Mouse (Mus musculus) hindbrain, embryonic 14.5 days (tissue): ENCODE data around the gene Dffa. TPM values are rescaled to one million over a fixed set of nuclear protein-coding genes. Genes with fewer than 3 reads are reported as not detected.
A peak's percentile ranks its signal among the peaks of the same experiment; 100 is the strongest.

ENCODE experiments used
- ATAC-seq: fragments of 200-750 bp; cut with Nextera tagmentation; 2 replicates; pipeline ENCODE4 v1.8.0; 2017; ENCODE audit warnings: moderate number of reproducible peaks, mild to moderate bottlenecking, moderate TSS enrichment, moderate library complexity; ENCODE audit not compliant: low FRiP score
- DNase-seq: peaks from one replicate; pipeline ENCODE4 v3.0.0-alpha.2; 2015; ENCODE audit warnings: low spot score
- H3K27ac ChIP-seq: fragments of 300-500 bp; sonication (generic); 2 replicates; pipeline ENCODE4 v1.5.1; 2014; ENCODE audit warnings: mild to moderate bottlenecking, moderate library complexity
- H3K27me3 ChIP-seq: fragments of 300-500 bp; sonication (generic); 2 replicates; pipeline ENCODE4 v1.6.1; 2014; ENCODE audit warnings: mild to moderate bottlenecking, low read length, mixed read lengths; ENCODE audit not compliant: control insufficient read depth, insufficient read depth
- H3K36me3 ChIP-seq: fragments of 300-500 bp; sonication (generic); replicated peaks from 2 replicates; pipeline ENCODE4 v1.6.1; 2014; ENCODE audit not compliant: control insufficient read depth, insufficient read depth
- H3K4me1 ChIP-seq: fragments of 300-500 bp; sonication (generic); replicated peaks from 2 replicates; pipeline ENCODE4 v1.6.1; 2014; ENCODE audit warnings: antibody characterized with exemption, low read length, mixed read lengths; ENCODE audit not compliant: control insufficient read depth, insufficient read depth
- H3K4me2 ChIP-seq: fragments of 300-500 bp; sonication (generic); replicated peaks from 2 replicates; pipeline ENCODE4 v1.6.1; 2014; ENCODE audit warnings: mild to moderate bottlenecking, moderate library complexity
- H3K4me3 ChIP-seq: fragments of 300-500 bp; sonication (generic); replicated peaks from 2 replicates; pipeline ENCODE4 v1.5.1; 2014; ENCODE audit warnings: mild to moderate bottlenecking, low read length
- H3K9ac ChIP-seq: fragments of 300-500 bp; sonication (generic); 2 replicates; pipeline ENCODE4 v1.6.1; 2014
- H3K9me3 ChIP-seq: fragments of 300-500 bp; sonication (generic); 2 replicates; pipeline ENCODE4 v1.6.1; 2016; ENCODE audit warnings: low read length; ENCODE audit not compliant: control insufficient read depth
- WGBS: fragments of 180-500 bp; shearing (Covaris S2); extraction: QIAGEN DNeasy Blood & Tissue Kit; methylation state at CpG from one replicate; pipeline ENCODE4 v1.1.7; 2014; 5-methylcytosine and 5-hydroxymethylcytosine counted together
- polyA plus RNA-seq: library from polyadenylated mRNA; unstranded; fragments of >200 nt; fragmentation: Nextera tagmentation; extraction: Ambion mirVana; gene quantifications from 2 replicates; pipeline ENCODE4 v1.2.1, GENCODE M21; 2014

Dffa gene
- polyA plus RNA-seq, 1 experiment from 2014 or later, result 20.1 TPM

GRCm38 (mm10) chr4:149123432-149123831 lies 19.5 kb downstream of the Dffa start:
- H3K9me3 ChIP-seq, result no peaks in the 10 kb centered on the region
- ATAC-seq (no peak), DNase-seq (no peak)
- no peak overlapping the region for H3K9ac ChIP-seq
- 80% methylated on average over 5 of the region's 5 CpGs for WGBS
- no peak overlapping the region for H3K27ac ChIP-seq
- no peaks in the 10 kb centered on the region for H3K4me1 ChIP-seq
- H3K27me3 ChIP-seq, result no peaks in the 10 kb centered on the region
- H3K4me3 ChIP-seq, result no peak overlapping the region
- peaks cover 29% of the 10 kb centered on the region for H3K36me3 ChIP-seq
- H3K4me2 ChIP-seq, result no peak overlapping the region

- H3K4me1 ChIP-seq, result no peaks in the 10 kb centered on the region
- H3K9ac ChIP-seq, result no peak overlapping the region
- WGBS, result 38% methylated on average over 11 of the region's 11 CpGs
- no peaks in the 10 kb centered on the region for H3K9me3 ChIP-seq
- no peak overlapping the region for H3K27ac ChIP-seq
- peaks cover 22% of the 10 kb centered on the region for H3K36me3 ChIP-seq
- ATAC-seq (no peak), DNase-seq (no peak)
- no peaks in the 10 kb centered on the region for H3K27me3 ChIP-seq
- H3K4me2 ChIP-seq, result no peak overlapping the region
- H3K4me3 ChIP-seq, result no peak overlapping the region
These were observed 21.6 kb downstream of the Dffa start for GRCm38 (mm10) chr4:149125341-149126114.

- H3K27me3 ChIP-seq, result no peaks in the 10 kb centered on the region
- no peak for ATAC-seq
- H3K27ac ChIP-seq, result no peak overlapping the region
- WGBS, result 78% methylated on average over 6 of the region's 6 CpGs
- H3K4me2 ChIP-seq, result no peak overlapping the region
- H3K9me3 ChIP-seq, result no peaks in the 10 kb centered on the region
- no peak overlapping the region for H3K9ac ChIP-seq
- no peak for DNase-seq
- H3K4me3 ChIP-seq, result no peak overlapping the region
- H3K4me1 ChIP-seq, result no peaks in the 10 kb centered on the region
- peaks cover 19% of the 10 kb centered on the region for H3K36me3 ChIP-seq
These were observed 22.2 kb downstream of the Dffa start for GRCm38 (mm10) chr4:149126115-149126509.

GRCm38 (mm10) chr4:149126663-149127062 lies 22.7 kb downstream of the Dffa start, which contains the start of gene Cort:
TSS of gene Cort (minus strand) at chr4:149126763.
- ATAC-seq (no peak), DNase-seq (no peak)
- Histone ChIP-seq H3K27ac (no peak within 1 kb of the TSS), H3K4me3 (no peak within 1 kb of the TSS), H3K9ac (no peak within 1 kb of the TSS), H3K9me3 (no peaks in the 10 kb centered on the region), H3K4me1 (no peaks in the 10 kb centered on the region), H3K36me3 (peaks cover 15% of the 10 kb centered on the region), H3K27me3 (no peaks in the 10 kb centered on the region), H3K4me2 (no peak within 1 kb of the TSS)
- 89% methylated on average over 11 of the region's 11 CpGs for WGBS

- WGBS, result 87% methylated on average over 18 of the region's 18 CpGs
- Histone ChIP-seq H3K4me1 (no peaks in the 10 kb centered on the region), H3K27me3 (no peaks in the 10 kb centered on the region), H3K4me3 (no peak overlapping the region), H3K27ac (no peak overlapping the region), H3K9me3 (no peaks in the 10 kb centered on the region), H3K4me2 (no peak overlapping the region), H3K9ac (no peak overlapping the region), H3K36me3 (peaks cover 8% of the 10 kb centered on the region)
- DNase-seq (no peak), ATAC-seq (no peak)
These were observed 24.5 kb downstream of the Dffa start for GRCm38 (mm10) chr4:149128467-149128866.

- Histone ChIP-seq H3K4me1 (no peaks in the 10 kb centered on the region), H3K9ac (no peak overlapping the region), H3K4me3 (no peak overlapping the region), H3K27me3 (no peaks in the 10 kb centered on the region), H3K4me2 (no peak overlapping the region), H3K36me3 (peaks cover 8% of the 10 kb centered on the region), H3K9me3 (no peaks in the 10 kb centered on the region), H3K27ac (no peak overlapping the region)
- WGBS, result 92% methylated on average over 23 of the region's 23 CpGs
- no peak for DNase-seq
- ATAC-seq, result no peak
These were observed 27.2 kb downstream of the Dffa start for GRCm38 (mm10) chr4:149131021-149131752.

GRCm38 (mm10) chr4:149131789-149132565 lies 28.0 kb downstream of the Dffa start:
- Histone ChIP-seq H3K27ac (no peak overlapping the region), H3K9me3 (no peaks in the 10 kb centered on the region), H3K27me3 (no peaks in the 10 kb centered on the region), H3K4me2 (no peak overlapping the region), H3K4me1 (0 out of 2 replicates have a peak, but pooled peaks cover 5% of the 10 kb centered on the region), H3K36me3 (peaks cover 8% of the 10 kb centered on the region), H3K9ac (no peak overlapping the region), H3K4me3 (no peak overlapping the region)
- ATAC-seq, result no peak
- 92% methylated on average over 21 of the region's 21 CpGs for WGBS
- no peak for DNase-seq

- 0 out of 2 replicates have a peak, but pooled peaks cover 5% of the 10 kb centered on the region for H3K4me1 ChIP-seq
- no peak overlapping the region for H3K4me2 ChIP-seq
- no peaks in the 10 kb centered on the region for H3K27me3 ChIP-seq
- WGBS, result 87% methylated on average over 5 of the region's 5 CpGs
- ATAC-seq (no peak), DNase-seq (no peak)
- peaks cover 8% of the 10 kb centered on the region; the same call in 1 of the 2 replicates for H3K36me3 ChIP-seq
- H3K27ac ChIP-seq, result no peak overlapping the region
- 0 out of 2 replicates have a peak overlapping the region, but pooled peaks have one; percentile 5 for H3K9ac ChIP-seq
- H3K4me3 ChIP-seq, result no peak overlapping the region
- H3K9me3 ChIP-seq, result no peaks in the 10 kb centered on the region
These were observed 29.4 kb downstream of the Dffa start for GRCm38 (mm10) chr4:149133395-149133794.
